Mouse (Mus musculus) ES-E14 (cell line): ENCODE measurements at regions not wholly inside any gene's neighbourhood (a gene's known extent, or its start where the extent isn't known, plus 50 kb on each side); places are given as distances from the start of the nearest gene placed in this dataset.

Experiments
- DNase-seq: peaks from one replicate; pipeline ENCODE4 v3.0.0-alpha.2; 2013; ENCODE audit warnings: low read depth, low spot score
- H3K27ac ChIP-seq: 2 replicates; pipeline ENCODE4 v1.5.1; 2012; ENCODE audit warnings: low read depth, mild to moderate bottlenecking, low read length, moderate library complexity, mixed read lengths; ENCODE audit not compliant: poor library complexity, insufficient read depth, severe bottlenecking
- H3K36me3 ChIP-seq: 2 replicates; pipeline ENCODE4 v1.6.1; 2012; ENCODE audit warnings: mild to moderate bottlenecking, low read length, moderate library complexity, mixed read lengths; ENCODE audit not compliant: control insufficient read depth, poor library complexity, insufficient read depth, severe bottlenecking
- H3K4me1 ChIP-seq, 2 experiments: fragments of 150-350 bp in 1 of 2; sonication (generic) in 1 of 2; 2 replicates each; pipeline ENCODE4 v1.6.1; 2012; ENCODE audit warnings: low read length in 2 of 2, mild to moderate bottlenecking in 1 of 2, mixed read lengths in 1 of 2; ENCODE audit not compliant: control insufficient read depth in 2 of 2, insufficient read depth in 2 of 2, poor library complexity in 1 of 2
- H3K4me3 ChIP-seq, 2 experiments: fragments of 150-350 bp in 1 of 2; sonication (generic) in 1 of 2; 2 replicates each; pipeline ENCODE4 v1.5.1; 2012; ENCODE audit warnings: low read length in 2 of 2, low read depth in 1 of 2, mild to moderate bottlenecking in 1 of 2, mixed read lengths in 1 of 2; ENCODE audit not compliant: insufficient read depth in 1 of 2, poor library complexity in 1 of 2, severe bottlenecking in 1 of 2
- H3K9ac ChIP-seq: 2 replicates; pipeline ENCODE4 v1.6.1; 2012; ENCODE audit warnings: low read depth, mild to moderate bottlenecking, low read length, mixed read lengths; ENCODE audit not compliant: poor library complexity, insufficient read depth, severe bottlenecking
- H3K9me3 ChIP-seq: fragments of 150-350 bp; sonication (generic); 2 replicates; pipeline ENCODE4 v1.6.1; 2012; ENCODE audit warnings: low read depth, mild to moderate bottlenecking, low read length; ENCODE audit not compliant: control insufficient read depth, insufficient read depth
- CHD2 ChIP-seq: IDR thresholded peaks from 2 replicates; pipeline ENCODE4 v1.6.1; 2014; ENCODE audit warnings: mild to moderate bottlenecking, low read depth, low read length, inconsistent platforms
- HCFC1 ChIP-seq: IDR thresholded peaks from 2 replicates; pipeline ENCODE4 v1.6.1; 2012; ENCODE audit warnings: low read length, inconsistent platforms, borderline replicate concordance; ENCODE audit not compliant: insufficient read depth
- MAFK ChIP-seq: IDR thresholded peaks from 2 replicates; pipeline ENCODE4 v1.6.1; 2014; ENCODE audit warnings: mild to moderate bottlenecking, low read depth, low read length, inconsistent platforms; ENCODE audit not compliant: insufficient read depth
- ZC3H11A ChIP-seq: IDR thresholded peaks from 2 replicates; pipeline ENCODE4 v1.6.1; 2012; ENCODE audit warnings: low read depth, mild to moderate bottlenecking, inconsistent platforms, low read length, borderline replicate concordance
- ZNF384 ChIP-seq: IDR thresholded peaks from 2 replicates; pipeline ENCODE4 v1.6.1; 2012; ENCODE audit warnings: low read depth, low read length, inconsistent platforms
- in situ Hi-C, 2 experiments: fragments of 600-800 bp; cut with MboI; formaldehyde crosslinking; loops; one replicate each; pipeline ENCODE4 v1.15.1; 2025; ENCODE audit warnings: low sequenced_read_pairs in 2 of 2, inconsistent platforms in 1 of 2; ENCODE audit not compliant: unreplicated experiment in 2 of 2

DNA sequence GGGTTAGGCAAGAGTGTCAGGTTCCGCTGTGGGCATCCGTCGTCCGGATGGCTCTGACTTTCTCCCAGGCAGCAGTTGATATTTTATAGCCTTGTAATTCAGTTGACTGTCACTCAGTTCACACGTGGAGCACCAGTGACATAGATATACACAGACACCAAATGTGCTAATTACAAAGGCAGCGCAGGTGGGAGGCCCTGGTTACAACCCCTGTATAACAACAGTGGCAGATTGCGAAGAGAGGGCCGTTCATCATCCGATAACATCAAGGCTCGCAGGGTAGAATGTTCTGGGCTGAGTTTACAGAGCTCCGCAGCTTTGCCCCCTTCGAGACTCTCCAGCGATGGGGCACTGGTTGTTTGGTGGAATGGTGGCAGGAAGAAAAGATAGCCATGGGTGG, 120.0 kb upstream of the Pgrmc2 start:
- in situ Hi-C loops, result no loop called here
- Histone ChIP-seq H3K27ac (no peak overlapping the region), H3K4me1 (no peaks in the 10 kb centered on the region), H3K9me3 (no peaks in the 10 kb centered on the region), H3K4me3 (no peak overlapping the region), H3K36me3 (no peaks in the 10 kb centered on the region), H3K9ac (no peak overlapping the region)
- TF ChIP-seq HCFC1, result no peak
- no peak for TF ChIP-seq CHD2
- TF ChIP-seq ZNF384, result no peak
- no peak for TF ChIP-seq MAFK
- TF ChIP-seq ZC3H11A, result no peak
- DNase-seq, result no peak

DNA sequence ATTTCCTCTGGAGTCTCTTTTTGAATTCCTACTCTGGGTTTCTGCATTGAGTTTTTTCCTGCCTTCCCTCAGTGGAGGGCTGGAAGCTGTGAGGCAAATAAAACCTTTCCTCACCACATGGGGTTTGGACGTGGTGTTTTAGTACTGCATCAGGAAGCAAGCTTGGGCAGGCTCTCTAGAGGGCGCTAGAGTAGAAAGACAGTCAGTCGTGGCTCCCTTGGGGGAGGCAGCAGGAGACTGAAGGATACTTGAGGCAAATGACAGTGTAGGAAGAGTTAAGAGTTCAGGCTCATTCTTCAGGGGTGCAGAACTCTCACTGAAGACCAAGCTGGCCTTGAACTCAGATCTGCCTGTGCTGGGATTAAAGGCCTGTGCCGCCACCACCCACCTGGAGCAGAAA, 118.9 kb upstream of the Pgrmc2 start:
- Histone ChIP-seq H3K9me3 (no peaks in the 10 kb centered on the region), H3K9ac (no peak overlapping the region), H3K27ac (no peak overlapping the region), H3K4me1 (no peaks in the 10 kb centered on the region), H3K36me3 (no peaks in the 10 kb centered on the region), H3K4me3 (no peak overlapping the region)
- in situ Hi-C loops, result no loop called here
- peak; percentile 50 for DNase-seq
- TF ChIP-seq ZC3H11A (peak; percentile 61; the same call in 1 of the 2 replicates), MAFK (no peak)

DNA sequence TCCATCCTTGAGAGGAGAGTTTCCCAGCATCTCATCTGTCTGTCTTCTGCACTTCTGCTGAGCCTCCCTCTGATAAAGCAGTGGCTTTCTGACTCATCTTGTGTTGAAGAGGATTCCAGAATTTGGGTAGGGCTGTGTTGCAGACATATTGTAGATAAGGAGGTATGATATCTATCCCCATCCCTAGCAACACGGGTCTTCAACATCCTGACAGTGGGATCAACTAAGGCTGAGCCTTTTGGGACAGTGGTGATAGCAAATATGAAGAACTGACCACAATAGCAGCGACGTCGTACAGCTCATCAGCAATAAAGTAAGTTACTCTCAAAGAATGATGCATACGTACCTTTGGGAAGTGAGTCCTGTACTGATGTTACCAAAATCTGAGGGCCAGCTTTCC, 117.2 kb upstream of the Pgrmc2 start:
- Histone ChIP-seq H3K36me3 (no peaks in the 10 kb centered on the region), H3K4me3 (no peak overlapping the region), H3K9ac (no peak overlapping the region), H3K9me3 (no peaks in the 10 kb centered on the region), H3K4me1 (no peaks in the 10 kb centered on the region), H3K27ac (no peak overlapping the region)
- in situ Hi-C loops, result no loop called here
- TF ChIP-seq ZC3H11A, result no peak
- TF ChIP-seq ZNF384, result no peak
- no peak for TF ChIP-seq HCFC1
- TF ChIP-seq CHD2, result no peak
- DNase-seq, result no peak

DNA sequence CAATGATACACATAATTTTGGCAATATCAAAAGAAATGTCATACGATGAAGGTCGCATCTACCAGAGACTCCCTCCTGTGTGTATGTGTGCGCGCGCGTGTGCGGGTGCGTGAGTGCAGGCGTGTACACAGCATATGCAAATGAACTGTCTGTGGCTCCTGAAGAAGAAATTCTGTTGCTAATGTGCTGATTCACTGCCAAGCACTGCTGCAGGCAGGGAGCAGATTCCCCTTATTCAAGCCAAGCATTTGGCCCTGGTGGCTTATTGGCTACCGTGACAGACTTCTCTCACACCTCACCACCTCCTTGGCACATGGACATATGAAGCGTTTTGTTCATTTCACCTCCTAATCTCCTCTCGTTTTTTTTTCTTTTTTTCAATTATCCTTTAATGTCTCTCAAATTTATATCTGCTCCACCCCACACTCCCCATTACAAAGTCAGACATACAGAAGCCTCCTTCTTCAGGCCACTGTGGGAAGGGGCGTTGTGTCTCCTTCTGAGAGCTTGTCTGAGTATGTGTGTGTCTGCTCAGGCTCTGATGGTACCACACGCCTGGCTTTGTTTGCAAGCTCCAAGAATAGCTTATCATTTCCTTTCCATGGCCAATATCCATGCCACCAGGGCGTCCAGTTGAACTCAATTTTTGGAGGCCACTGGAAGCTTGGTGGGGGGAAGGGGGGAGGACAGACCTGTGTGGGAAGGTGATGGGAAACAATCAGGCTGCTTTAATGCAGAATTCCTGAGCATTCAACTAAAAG, 115.5 kb upstream of the Pgrmc2 start:
- in situ Hi-C loops, result no loop called here
- Histone ChIP-seq H3K36me3 (no peaks in the 10 kb centered on the region), H3K9ac (no peak overlapping the region), H3K4me3 (no peak overlapping the region), H3K9me3 (no peaks in the 10 kb centered on the region), H3K27ac (no peak overlapping the region), H3K4me1 (no peaks in the 10 kb centered on the region)
- TF ChIP-seq MAFK, result 0 out of 2 replicates have a peak, but pooled peaks have one; percentile 13
- no peak for TF ChIP-seq ZC3H11A
- DNase-seq, result no peak
